20 mouse cellular contexts compared by ENCODE assay signal in genomic region chr5:75918139-75918538, GRCm38 (mm10).
DNase-seq lines count a peak whose midpoint lies in the region; ATAC-seq and TF ChIP-seq lines count a peak whose summit lies in the region.
"Had no signal": no experiment of that assay in that cellular context is flagged by ENCODE, and none has a peak within 500 bp of the region (broad histone marks: within the 10 kb centered on the region; RNA-seq: fewer than 3 reads in every experiment).

No protein-coding gene starts in this region.

- TF ChIP-seq POLR2A in kidney, adult 2 months (IDR thresholded peaks at IDR 0.05; ENCODE audit: low read depth, low read length), result no peak
- TF ChIP-seq POLR2A in lung, adult 2 months (IDR thresholded peaks at IDR 0.05; ENCODE audit: borderline replicate concordance, extremely low read depth, low read depth, low read length), result no peak

- no peaks in the 10 kb centered on the region for H3K36me3 ChIP-seq in kidney, adult 2 months (ENCODE audit: control insufficient read depth, insufficient read depth, low read length)
- H3K36me3 ChIP-seq in lung, embryonic 16.5 days (ENCODE audit: control insufficient read depth, insufficient read depth, low read length), result no peaks in the 10 kb centered on the region
- H3K36me3 ChIP-seq: limb, embryonic 13.5 days; liver, embryonic 13.5 days had no signal

- H3K9ac ChIP-seq in lung, embryonic 16.5 days (ENCODE audit: low read length), result no peak overlapping the region
- H3K9ac ChIP-seq: forebrain, embryonic 13.5 days; hindbrain, embryonic 14.5 days; limb, embryonic 13.5 days; liver, embryonic 13.5 days had no signal

- H3K27ac ChIP-seq in gastrocnemius, adult 2 months, result peak overlapping the region; percentile 64
- peak overlapping the region; percentile 87 for H3K27ac ChIP-seq in kidney, adult 2 months (ENCODE audit: insufficient read depth, low read depth, low read length)
- 0 out of 2 replicates have a peak overlapping the region, but pooled peaks have one; percentile 49 for H3K27ac ChIP-seq in lung, embryonic 16.5 days (ENCODE audit: low read length)
- H3K27ac ChIP-seq: forebrain, embryonic 13.5 days; hindbrain, embryonic 14.5 days; layer of hippocampus, adult 2 months; limb, embryonic 13.5 days; liver, embryonic 13.5 days had no signal

- no peaks in the 10 kb centered on the region for H3K4me1 ChIP-seq in kidney, adult 2 months (ENCODE audit: control insufficient read depth, insufficient read depth, low read length)
- no peaks in the 10 kb centered on the region; the same call in 1 of the 2 replicates for H3K4me1 ChIP-seq in lung, embryonic 16.5 days (replicated peaks; ENCODE audit: control insufficient read depth, insufficient read depth, low read length)
- peaks cover 6% of the 10 kb centered on the region; the same call in 1 of the 2 replicates for H3K4me1 ChIP-seq in lung, adult 2 months (ENCODE audit: control insufficient read depth, insufficient read depth, low read length)
- H3K4me1 ChIP-seq: forebrain, embryonic 13.5 days; liver, embryonic 13.5 days had no signal

- H3K27me3 ChIP-seq in kidney, adult 2 months (replicated peaks; ENCODE audit: control insufficient read depth, insufficient read depth, low read length), result no peaks in the 10 kb centered on the region
- no peaks in the 10 kb centered on the region for H3K27me3 ChIP-seq in lung, embryonic 16.5 days (ENCODE audit: control insufficient read depth, insufficient read depth, low read depth, low read length)
- H3K27me3 ChIP-seq: CH12.LX; forebrain, embryonic 13.5 days; limb, embryonic 13.5 days; liver, embryonic 13.5 days had no signal

- 77% methylated on average over 7 of the region's 7 CpGs for WGBS in kidney, adult 2 months
- 74% methylated on average over 7 of the region's 7 CpGs for WGBS in lung, embryonic 16.5 days
- WGBS in lung, adult 2 months, result 55% methylated on average over 7 of the region's 7 CpGs

- no peak for TF ChIP-seq CTCF in gastrocnemius, adult 2 months (IDR thresholded peaks at IDR 0.05)
- TF ChIP-seq CTCF in kidney, adult 2 months (conservative IDR thresholded peaks at IDR 0.05; ENCODE audit: insufficient read depth, insufficient read length, low read depth, low read length), result no peak
- no peak for TF ChIP-seq CTCF in lung, adult 2 months (IDR thresholded peaks at IDR 0.05; ENCODE audit: insufficient read depth, low read length)

- H3K9me3 ChIP-seq in lung, embryonic 16.5 days (ENCODE audit: control insufficient read depth, low read length), result no peaks in the 10 kb centered on the region
- H3K9me3 ChIP-seq: forebrain, embryonic 13.5 days; limb, embryonic 13.5 days; liver, embryonic 13.5 days had no signal

- no peak overlapping the region for H3K4me2 ChIP-seq in lung, embryonic 16.5 days (ENCODE audit: low read depth, low read length)
- H3K4me2 ChIP-seq: forebrain, embryonic 13.5 days; hindbrain, embryonic 14.5 days; limb, embryonic 13.5 days; liver, embryonic 13.5 days had no signal

- ATAC-seq in lung, embryonic 16.5 days (ENCODE audit: low read depth), result 0 out of 2 replicates have a peak, but pooled peaks have one; percentile 40
- ATAC-seq: forebrain, embryonic 13.5 days had no signal

- intact Hi-C loops in gastrocnemius, adult 2 months (cut with DNase I), result no loop called here

- no peak for DNase-seq in gastrocnemius, adult 2 months
- DNase-seq in gastrocnemius, adult 8-10 months (ENCODE audit: low spot score in 2 of 2), result no peak
- peak; percentile 63 for DNase-seq in kidney, adult 2 months
- no peak for DNase-seq in kidney, adult 8-10 months
- no peak for DNase-seq in lung, adult 2 months
- DNase-seq in yolk sac, embryonic 10.5 days (ENCODE audit: low spot score), result no peak
- DNase-seq: cerebellum, adult 9-10 months; heart, postnatal 14 days; layer of hippocampus, postnatal 36 days; liver, embryonic 13.5 days; retina, postnatal 1 day; right cerebral cortex, postnatal 4 days; thymus, adult 2 months had no signal

- H3K4me3 ChIP-seq in gastrocnemius, adult 2 months, result no peak overlapping the region
- H3K4me3 ChIP-seq in kidney, adult 2 months (ENCODE audit: insufficient read depth, low read depth, low read length), result no peak overlapping the region
- no peak overlapping the region for H3K4me3 ChIP-seq in lung, embryonic 16.5 days (ENCODE audit: low read length)
- no peak overlapping the region for H3K4me3 ChIP-seq in lung, adult 2 months (replicated peaks; ENCODE audit: extremely low read depth, low read depth, low read length)
- H3K4me3 ChIP-seq: erythroblast, embryonic 14.5 days; forebrain, embryonic 13.5 days; layer of hippocampus, adult 2 months; limb, embryonic 13.5 days; liver, embryonic 13.5 days had no signal
